Mouse (Mus musculus): ENCODE results near the gene Fcgr3. TPM values are rescaled to one million over a fixed set of nuclear protein-coding genes. Genes with fewer than 3 reads are reported as not detected.

Gene Fcgr3
- polyA plus RNA-seq, 1 experiment from 2014 or later: 26.1 TPM

DNA sequence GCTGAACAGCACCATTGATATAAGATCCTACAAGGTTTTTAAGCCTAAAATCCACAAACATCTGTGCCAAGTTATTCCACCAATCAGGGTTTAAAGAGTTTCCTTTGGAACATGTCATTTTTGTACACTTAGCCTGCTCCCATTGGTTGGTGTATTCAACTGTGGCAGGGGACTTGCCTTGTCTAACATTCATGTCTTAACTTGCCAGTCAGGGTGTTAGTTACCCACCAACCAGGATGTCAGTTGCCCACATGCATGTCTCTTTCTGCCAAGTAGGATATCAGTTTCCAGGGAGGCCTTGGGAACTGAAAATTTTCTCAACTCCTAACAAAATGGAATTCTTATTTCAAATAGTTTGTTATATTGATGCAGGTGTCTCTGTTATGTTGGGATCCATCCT is 59.1 kb downstream of the Fcgr3 start:
- H3K27ac ChIP-seq (replicated peaks): no peak overlapping the region
- no peak for ATAC-seq (ENCODE audit: insufficient number of reproducible peaks, low FRiP score, low TSS enrichment, low read depth)
- no peak overlapping the region for H3K4me3 ChIP-seq (replicated peaks)
- H3K9me3 ChIP-seq (replicated peaks): no peaks in the 10 kb centered on the region
- no peaks in the 10 kb centered on the region for H3K36me3 ChIP-seq
- H3K27me3 ChIP-seq: no peaks in the 10 kb centered on the region
- H3K4me1 ChIP-seq: no peaks in the 10 kb centered on the region
- H3K4me2 ChIP-seq (replicated peaks): no peak overlapping the region
- no peak overlapping the region for H3K9ac ChIP-seq

- Histone ChIP-seq H3K9me3 (replicated peaks) (no peaks in the 10 kb centered on the region), H3K4me3 (replicated peaks) (no peak overlapping the region), H3K4me1 (no peaks in the 10 kb centered on the region), H3K36me3 (no peaks in the 10 kb centered on the region), H3K27me3 (no peaks in the 10 kb centered on the region), H3K27ac (replicated peaks) (no peak overlapping the region), H3K4me2 (replicated peaks) (no peak overlapping the region), H3K9ac (no peak overlapping the region)
- WGBS: 61% methylated on average over 6 of the region's 6 CpGs
- no peak for ATAC-seq (ENCODE audit: insufficient number of reproducible peaks, low FRiP score, low TSS enrichment, low read depth)
Measured at GRCm38 (mm10) chr1:171005081-171005480, 59.7 kb downstream of the Fcgr3 start.

Small RNAs within 50 kb of the gene (microRNA-seq; reads per million reads assigned to microRNA genes)
- not detected for gene Gm27552 (ENCODE audit: borderline number of aligned reads)
- gene Gm27844 (ENCODE audit: borderline number of aligned reads): not detected
- 0.69 reads per million for gene Mir6546 (ENCODE audit: borderline number of aligned reads)

Other genes starting within 250 kb of the Fcgr3 start
- 8.9 and 9.2 TPM in 2 replicates for gene Atf6, start 197.2 kb downstream of the Fcgr3 start, polyA plus RNA-seq (2015; fragmentation: Nextera tagmentation; extraction: Ambion mirVana)
- gene Gm26620, start 179.9 kb downstream of the Fcgr3 start, polyA plus RNA-seq (2015; fragmentation: Nextera tagmentation; extraction: Ambion mirVana): 0.33 and 0.72 TPM in 2 replicates
- gene Dusp12, start 179.4 kb downstream of the Fcgr3 start, polyA plus RNA-seq (2015; fragmentation: Nextera tagmentation; extraction: Ambion mirVana): 41.0 and 43.5 TPM in 2 replicates
- 0.12 TPM in 1 of 2 replicates, not detected in the other for gene Fcrlb, start 152.0 kb downstream of the Fcgr3 start, polyA plus RNA-seq (2015; fragmentation: Nextera tagmentation; extraction: Ambion mirVana)
- gene Fcrla, start 137.4 kb downstream of the Fcgr3 start, polyA plus RNA-seq (2015; fragmentation: Nextera tagmentation; extraction: Ambion mirVana): not detected in 2 replicates
- gene Fcgr2b, start 88.4 kb downstream of the Fcgr3 start, polyA plus RNA-seq (2015; fragmentation: Nextera tagmentation; extraction: Ambion mirVana): 4.3 and 4.5 TPM in 2 replicates
- gene Fcgr4, start 46.0 kb downstream of the Fcgr3 start, polyA plus RNA-seq (2015; fragmentation: Nextera tagmentation; extraction: Ambion mirVana): 0.53 and 1.8 TPM in 2 replicates
- gene Cfap126, start 49.0 kb upstream of the Fcgr3 start, polyA plus RNA-seq (2015; fragmentation: Nextera tagmentation; extraction: Ambion mirVana): 14.2 and 28.6 TPM in 2 replicates
- gene Sdhc, start 85.7 kb upstream of the Fcgr3 start, polyA plus RNA-seq (2015; fragmentation: Nextera tagmentation; extraction: Ambion mirVana): 261 and 274 TPM in 2 replicates
- 6.8 and 8.5 TPM in 2 replicates for gene Mpz, start 85.8 kb upstream of the Fcgr3 start, polyA plus RNA-seq (2015; fragmentation: Nextera tagmentation; extraction: Ambion mirVana)
- gene Pcp4l1, start 131.3 kb upstream of the Fcgr3 start, polyA plus RNA-seq (2015; fragmentation: Nextera tagmentation; extraction: Ambion mirVana): 35.8 and 38.1 TPM in 2 replicates
- 0.24 and 0.42 TPM in 2 replicates for gene Nr1i3, start 149.0 kb upstream of the Fcgr3 start, polyA plus RNA-seq (2015; fragmentation: Nextera tagmentation; extraction: Ambion mirVana)
- gene Tomm40l, start 157.6 kb upstream of the Fcgr3 start, polyA plus RNA-seq (2015; fragmentation: Nextera tagmentation; extraction: Ambion mirVana): 29.5 and 30.0 TPM in 2 replicates
- gene Apoa2, start 160.1 kb upstream of the Fcgr3 start, polyA plus RNA-seq (2015; fragmentation: Nextera tagmentation; extraction: Ambion mirVana): 1.3 and 1.9 TPM in 2 replicates
- gene Fcer1g, start 169.4 kb upstream of the Fcgr3 start, polyA plus RNA-seq (2015; fragmentation: Nextera tagmentation; extraction: Ambion mirVana): 92.7 and 101 TPM in 2 replicates
- gene Adamts4, start 185.5 kb upstream of the Fcgr3 start, polyA plus RNA-seq (2015; fragmentation: Nextera tagmentation; extraction: Ambion mirVana): 26.0 and 26.6 TPM in 2 replicates
- gene Ndufs2, start 186.5 kb upstream of the Fcgr3 start, polyA plus RNA-seq (2015; fragmentation: Nextera tagmentation; extraction: Ambion mirVana): 217 and 248 TPM in 2 replicates
- 75.5 and 86.7 TPM in 2 replicates for gene B4galt3, start 205.4 kb upstream of the Fcgr3 start, polyA plus RNA-seq (2015; fragmentation: Nextera tagmentation; extraction: Ambion mirVana)
- 56.9 and 58.2 TPM in 2 replicates for gene Ppox, start 216.3 kb upstream of the Fcgr3 start, polyA plus RNA-seq (2015; fragmentation: Nextera tagmentation; extraction: Ambion mirVana)
- 85.1 and 91.1 TPM in 2 replicates for gene Usp21, start 223.1 kb upstream of the Fcgr3 start, polyA plus RNA-seq (2015; fragmentation: Nextera tagmentation; extraction: Ambion mirVana)
- gene Ufc1, start 230.1 kb upstream of the Fcgr3 start, polyA plus RNA-seq (2015; fragmentation: Nextera tagmentation; extraction: Ambion mirVana): 107 and 112 TPM in 2 replicates